9 mouse cellular contexts compared by ENCODE assay signal in genomic region chr7:99079522-99079921, GRCm38 (mm10).
DNase-seq lines count a peak whose midpoint lies in the region; TF ChIP-seq lines count a peak whose summit lies in the region.
"Had no signal": no experiment of that assay in that cellular context is flagged by ENCODE, and none has a peak within 500 bp of the region (broad histone marks: within the 10 kb centered on the region; RNA-seq: fewer than 3 reads in every experiment).

No protein-coding gene starts in this region.

- no peak overlapping the region for H3K4me3 ChIP-seq in cortical plate, adult 2 months (ENCODE audit: insufficient read depth, low read length)
- H3K4me3 ChIP-seq: limb, embryonic 12.5 days had no signal

- H3K27ac ChIP-seq in cortical plate, adult 2 months (ENCODE audit: insufficient read depth, low read length): no peak overlapping the region
- H3K27ac ChIP-seq: limb, embryonic 12.5 days had no signal

- TF ChIP-seq POLR2A in cortical plate, adult 2 months (IDR thresholded peaks at IDR 0.05; ENCODE audit: extremely low read depth, insufficient read depth, low read length): no peak

- H3K4me1 ChIP-seq in cortical plate, adult 2 months (ENCODE audit: control insufficient read depth, insufficient read depth, low read length): peaks cover 1% of the 10 kb centered on the region; the same call in 1 of the 2 replicates

- peak; percentile 72 for DNase-seq in gastrocnemius, postnatal 10 days
- DNase-seq in gastrocnemius, adult 8-10 months (ENCODE audit: low spot score in 2 of 2): no peak
- DNase-seq in 3134 (ENCODE audit: extremely low read depth, insufficient read length, low spot score): peak; percentile 7
- peak; percentile 46 for DNase-seq in R1 (ENCODE audit: low read depth, low spot score)
- peak; percentile 81 to 83 for DNase-seq in layer of hippocampus, postnatal 10 days (ENCODE audit: low spot score in 2 of 2)
- peak; percentile 72 for DNase-seq in naive thymus-derived CD4-positive, alpha-beta T cell, adult 2 months (ENCODE audit: low read depth)
- DNase-seq in thymus, postnatal 4 days: peak; percentile 80

- peak; percentile 68 for TF ChIP-seq CTCF in cortical plate, adult 2 months (IDR thresholded peaks at IDR 0.05; ENCODE audit: extremely low read depth, insufficient read depth, low read length)

Comparison
In these comparisons a context has a peak if more than half of its experiments do, and no peak if none do; other contexts are left out.
1. DNase-seq: peak in gastrocnemius, postnatal 10 days (single experiment), 3134 (single experiment), R1 (single experiment), layer of hippocampus, postnatal 10 days (2 of 2), naive thymus-derived CD4-positive, alpha-beta T cell, adult 2 months (single experiment) and thymus, postnatal 4 days (single experiment); none in gastrocnemius, adult 8-10 months (0 of 2).